Mouse (Mus musculus) intestine, postnatal 0 days (tissue): ENCODE results near the gene Katnal1. TPM values are rescaled to one million over a fixed set of nuclear protein-coding genes. Genes with fewer than 3 reads are reported as not detected.

Experiments
- ATAC-seq: fragments of 200-750 bp; cut with Nextera tagmentation; 2 replicates; pipeline ENCODE4 v1.8.0; 2017; ENCODE audit warnings: mild to moderate bottlenecking, moderate TSS enrichment, moderate library complexity
- H3K27ac ChIP-seq: fragments of 300-500 bp; sonication (generic); 2 replicates; pipeline ENCODE4 v1.5.1; 2014; ENCODE audit warnings: mild to moderate bottlenecking, low read depth, low read length, moderate library complexity
- H3K27me3 ChIP-seq: fragments of 300-500 bp; sonication (generic); replicated peaks from 2 replicates; pipeline ENCODE4 v1.6.1; 2014; ENCODE audit warnings: low read length, mixed read lengths; ENCODE audit not compliant: control insufficient read depth, insufficient read depth
- H3K36me3 ChIP-seq: fragments of 300-500 bp; sonication (generic); 2 replicates; pipeline ENCODE4 v1.6.1; 2014; ENCODE audit warnings: mild to moderate bottlenecking, moderate library complexity; ENCODE audit not compliant: control insufficient read depth, insufficient read depth
- H3K4me1 ChIP-seq: fragments of 300-500 bp; sonication (generic); replicated peaks from 2 replicates; pipeline ENCODE4 v1.6.1; 2014; ENCODE audit warnings: antibody characterized with exemption, low read length, mixed read lengths; ENCODE audit not compliant: control insufficient read depth, insufficient read depth
- H3K4me2 ChIP-seq: fragments of 300-500 bp; sonication (generic); replicated peaks from 2 replicates; pipeline ENCODE4 v1.6.1; 2014; ENCODE audit warnings: low read depth, mild to moderate bottlenecking, moderate library complexity
- H3K4me3 ChIP-seq: fragments of 300-500 bp; sonication (generic); 2 replicates; pipeline ENCODE4 v1.5.1; 2014; ENCODE audit warnings: low read depth, low read length
- H3K9ac ChIP-seq: fragments of 300-500 bp; sonication (generic); 2 replicates; pipeline ENCODE4 v1.6.1; 2014; ENCODE audit warnings: mild to moderate bottlenecking, low read depth, low read length
- H3K9me3 ChIP-seq: fragments of 300-500 bp; sonication (generic); 2 replicates; pipeline ENCODE4 v1.6.1; 2016; ENCODE audit warnings: mixed run types; ENCODE audit not compliant: control insufficient read depth
- CTCF ChIP-seq: sonication (generic); IDR thresholded peaks from 2 replicates; pipeline ENCODE4 v1.5.1; 2016; ENCODE audit warnings: low read depth, mild to moderate bottlenecking, control low read depth, antibody characterized with exemption, moderate library complexity
- WGBS: fragments of 180-500 bp; shearing (Covaris S2); extraction: QIAGEN DNeasy Blood & Tissue Kit; methylation state at CpG from one replicate; pipeline ENCODE4 v1.1.7; 2014; 5-methylcytosine and 5-hydroxymethylcytosine counted together
- polyA plus RNA-seq: library from polyadenylated mRNA; unstranded; fragments of >200 nt; fragmentation: Nextera tagmentation; extraction: Ambion mirVana; gene quantifications from 2 replicates; pipeline ENCODE4 v1.2.1, GENCODE M21; 2015

The Katnal1 gene
- polyA plus RNA-seq, 1 experiment from 2014 or later = 2.7 TPM

DNA sequence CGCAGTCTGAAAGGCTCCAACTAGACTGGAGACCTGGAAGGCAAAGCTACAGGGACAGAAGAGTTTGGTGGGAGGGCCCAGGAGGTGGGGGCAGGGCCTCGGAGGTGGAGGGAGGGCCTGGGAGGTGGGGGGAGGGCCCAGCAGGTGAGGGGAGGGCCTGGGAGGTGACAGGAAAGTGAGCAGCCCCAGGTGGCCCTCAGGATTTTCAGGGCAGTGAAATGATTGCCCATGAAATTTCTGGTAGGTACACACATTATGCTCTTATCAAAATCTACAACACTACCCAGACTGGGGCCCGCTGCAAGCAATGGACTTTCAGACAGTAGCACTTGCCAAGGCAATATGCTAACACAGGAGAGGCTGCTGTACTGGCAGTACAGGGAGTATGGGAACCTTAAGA lies 59.5 kb downstream of the Katnal1 start:
- WGBS = 37% methylated on average over 3 of the region's 3 CpGs
- Histone ChIP-seq H3K4me2 (no peak overlapping the region), H3K9me3 (no peaks in the 10 kb centered on the region), H3K9ac (no peak overlapping the region), H3K4me3 (no peak overlapping the region), H3K27me3 (no peaks in the 10 kb centered on the region), H3K4me1 (no peaks in the 10 kb centered on the region), H3K27ac (no peak overlapping the region), H3K36me3 (0 out of 2 replicates have a peak, but pooled peaks cover 3% of the 10 kb centered on the region)
- no peak for TF ChIP-seq CTCF
- ATAC-seq = no peak

DNA sequence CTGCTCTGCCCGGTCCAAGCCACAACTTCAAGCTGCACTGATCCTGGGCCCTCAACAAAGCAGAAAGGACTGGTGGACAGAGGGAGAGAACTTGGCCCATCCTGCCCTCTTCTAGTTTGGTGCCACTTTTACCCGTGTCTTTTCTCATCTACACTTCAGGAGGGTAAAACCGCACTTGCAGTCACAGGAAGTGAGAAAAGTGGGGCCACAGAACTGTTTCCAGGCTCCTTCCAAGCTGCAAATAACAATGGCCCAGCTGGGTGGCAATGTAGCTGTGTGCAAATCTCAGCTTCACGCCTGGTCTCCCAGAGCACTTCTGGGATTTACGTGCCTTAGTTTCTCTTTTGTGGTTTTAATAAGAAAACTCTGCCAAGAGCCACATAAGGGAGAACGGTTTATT lies 61.4 kb downstream of the Katnal1 start:
- H3K4me2 ChIP-seq = no peak overlapping the region
- no peak overlapping the region for H3K4me3 ChIP-seq
- ATAC-seq = no peak
- no peaks in the 10 kb centered on the region for H3K4me1 ChIP-seq
- H3K27ac ChIP-seq = no peak overlapping the region
- H3K36me3 ChIP-seq = no peaks in the 10 kb centered on the region
- WGBS = 76% methylated on average over 6 of the region's 6 CpGs
- no peaks in the 10 kb centered on the region for H3K27me3 ChIP-seq
- H3K9ac ChIP-seq = no peak overlapping the region
- no peak for TF ChIP-seq CTCF
- H3K9me3 ChIP-seq = no peaks in the 10 kb centered on the region

DNA sequence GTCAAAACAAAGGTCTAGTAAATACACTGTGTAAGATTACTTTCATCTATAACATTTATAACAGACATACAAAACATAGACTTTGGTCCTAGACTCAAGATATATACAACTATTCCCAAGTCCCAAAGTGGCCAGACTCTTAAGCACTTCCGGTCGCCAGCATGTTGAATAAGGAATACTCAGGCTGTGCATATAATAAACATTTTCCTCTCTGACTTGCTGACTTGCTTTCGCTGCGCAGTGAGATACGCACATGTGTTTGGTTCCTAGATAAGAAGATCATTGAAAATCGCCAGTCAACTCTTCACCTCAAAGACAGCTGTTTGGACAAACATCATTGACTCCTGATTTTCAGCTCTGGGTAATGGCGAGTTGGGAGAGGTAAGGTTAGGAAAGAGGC lies 61.9 kb downstream of the Katnal1 start:
- Histone ChIP-seq H3K4me3 (no peak overlapping the region), H3K9ac (no peak overlapping the region), H3K36me3 (no peaks in the 10 kb centered on the region), H3K27me3 (no peaks in the 10 kb centered on the region), H3K27ac (no peak overlapping the region), H3K9me3 (no peaks in the 10 kb centered on the region), H3K4me2 (no peak overlapping the region), H3K4me1 (no peaks in the 10 kb centered on the region)
- WGBS = 42% methylated on average over 7 of the region's 7 CpGs
- no peak for TF ChIP-seq CTCF
- no peak for ATAC-seq

DNA sequence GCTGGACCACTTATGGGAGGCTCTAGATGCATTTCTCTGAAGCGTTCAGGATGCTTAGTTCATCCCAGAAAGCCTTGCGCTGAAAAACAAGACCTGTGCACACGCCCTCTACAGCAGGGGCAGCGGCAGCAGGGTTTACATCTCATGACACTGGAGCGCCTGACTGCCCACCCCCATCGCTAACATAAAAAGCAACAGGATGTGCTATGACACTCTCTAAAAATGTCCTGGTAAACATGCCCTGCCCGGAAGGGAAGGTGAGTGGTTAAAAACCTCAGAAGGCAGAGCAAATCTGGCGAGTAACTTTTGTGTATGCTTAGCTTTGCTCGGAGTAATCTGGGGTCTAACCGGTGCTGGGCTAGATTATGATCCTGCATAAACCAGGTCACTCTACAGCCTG lies 62.5 kb downstream of the Katnal1 start:
- Histone ChIP-seq H3K27ac (no peak overlapping the region), H3K36me3 (no peaks in the 10 kb centered on the region), H3K27me3 (no peaks in the 10 kb centered on the region), H3K4me2 (no peak overlapping the region), H3K9me3 (no peaks in the 10 kb centered on the region), H3K4me1 (no peaks in the 10 kb centered on the region), H3K4me3 (no peak overlapping the region), H3K9ac (no peak overlapping the region)
- TF ChIP-seq CTCF = no peak
- ATAC-seq = no peak
- WGBS = 53% methylated on average over 10 of the region's 10 CpGs

DNA sequence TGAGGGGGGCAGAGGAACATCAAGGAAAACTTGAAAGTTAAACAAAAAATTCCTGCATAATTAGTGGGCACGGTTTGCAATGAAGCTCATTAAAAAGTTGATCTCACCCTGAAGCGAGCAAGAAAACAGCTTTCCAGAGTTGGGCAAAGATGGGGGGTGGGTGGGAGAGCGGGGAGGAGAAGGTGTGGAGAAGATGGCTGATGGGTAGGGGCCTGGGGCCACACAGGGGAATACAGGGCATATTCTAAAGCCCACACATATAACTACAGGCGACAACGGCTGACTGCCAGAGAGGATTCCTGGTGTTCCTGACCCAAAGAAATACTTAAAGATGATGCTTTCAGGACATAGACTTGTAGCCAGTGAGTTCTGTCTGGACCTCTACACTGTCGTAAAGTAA lies 65.7 kb downstream of the Katnal1 start:
- no peaks in the 10 kb centered on the region for H3K36me3 ChIP-seq
- H3K4me2 ChIP-seq = no peak overlapping the region
- no peaks in the 10 kb centered on the region for H3K9me3 ChIP-seq
- TF ChIP-seq CTCF = no peak
- H3K4me3 ChIP-seq = no peak overlapping the region
- WGBS = 77% methylated on average over 6 of the region's 6 CpGs
- no peak overlapping the region for H3K9ac ChIP-seq
- H3K27me3 ChIP-seq = no peaks in the 10 kb centered on the region
- no peak for ATAC-seq
- no peaks in the 10 kb centered on the region for H3K4me1 ChIP-seq
- H3K27ac ChIP-seq = no peak overlapping the region

DNA sequence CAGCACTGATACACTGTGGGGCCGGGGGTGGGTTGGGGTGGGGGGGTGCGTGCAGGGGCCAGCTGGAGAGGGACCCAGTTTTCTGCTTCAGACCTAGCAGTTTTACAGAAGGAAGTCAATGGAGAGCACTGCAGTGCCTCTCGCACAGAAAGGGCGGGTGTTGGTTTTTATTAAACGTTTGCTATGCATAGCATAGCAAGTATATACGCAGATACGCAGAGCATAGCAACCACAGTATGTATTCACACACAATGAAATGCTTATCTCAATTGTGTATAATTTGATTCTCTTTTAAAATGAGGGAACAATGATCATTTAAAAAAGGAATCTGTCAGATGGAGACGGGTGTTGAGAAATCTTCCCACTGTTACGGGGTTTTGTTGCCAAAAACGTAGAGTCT lies 66.3 kb downstream of the Katnal1 start:
- H3K27ac ChIP-seq = no peak overlapping the region
- H3K4me1 ChIP-seq = no peaks in the 10 kb centered on the region
- H3K4me3 ChIP-seq = no peak overlapping the region
- no peaks in the 10 kb centered on the region for H3K27me3 ChIP-seq
- no peak overlapping the region for H3K4me2 ChIP-seq
- WGBS = 69% methylated on average over 10 of the region's 10 CpGs
- no peaks in the 10 kb centered on the region for H3K9me3 ChIP-seq
- no peak overlapping the region for H3K9ac ChIP-seq
- H3K36me3 ChIP-seq = no peaks in the 10 kb centered on the region
- no peak for ATAC-seq
- TF ChIP-seq CTCF = no peak

DNA sequence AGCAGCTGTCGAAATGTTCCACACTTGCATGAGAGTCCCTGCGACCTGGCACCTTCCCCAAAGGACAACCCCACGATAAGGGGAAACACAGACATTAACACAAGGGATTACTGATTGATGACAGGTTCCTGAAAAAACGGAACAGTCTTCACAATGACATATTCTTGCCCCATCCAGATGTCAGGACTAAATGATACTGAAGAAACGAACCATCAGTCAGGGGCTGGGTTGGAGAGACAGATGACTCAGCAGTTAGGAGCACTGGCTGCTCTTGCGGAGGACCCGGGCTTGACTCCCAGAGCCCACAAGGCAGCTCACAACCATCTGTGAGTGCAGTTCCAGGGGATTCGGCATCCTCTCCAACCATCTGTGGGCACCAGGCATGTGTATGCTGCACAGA lies 67.0 kb downstream of the Katnal1 start:
- H3K27me3 ChIP-seq = no peaks in the 10 kb centered on the region
- H3K4me1 ChIP-seq = no peaks in the 10 kb centered on the region
- WGBS = 63% methylated on average over 8 of the region's 8 CpGs
- no peak overlapping the region for H3K27ac ChIP-seq
- no peak overlapping the region for H3K4me3 ChIP-seq
- no peak for ATAC-seq
- no peak for TF ChIP-seq CTCF
- no peak overlapping the region for H3K9ac ChIP-seq
- H3K36me3 ChIP-seq = no peaks in the 10 kb centered on the region
- H3K9me3 ChIP-seq = no peaks in the 10 kb centered on the region
- H3K4me2 ChIP-seq = no peak overlapping the region
